Mouse (Mus musculus) thymus, adult 2 months (tissue): Measurements from ENCODE around the gene St6galnac5.

Experiments
- CTCF ChIP-seq: fragments of 200-500 bp; IDR thresholded peaks from 2 replicates; pipeline ENCODE4 v1.5.1; 2012; ENCODE audit warnings: mild to moderate bottlenecking, control low read depth, low read length, moderate library complexity, borderline replicate concordance; ENCODE audit not compliant: control insufficient read depth, poor library complexity, insufficient read depth; ENCODE audit errors: extremely low read depth
- POLR2A ChIP-seq: fragments of 200-500 bp; IDR thresholded peaks from 2 replicates; pipeline ENCODE4 v1.6.1; 2012; ENCODE audit warnings: mild to moderate bottlenecking, low read length, control low read depth, moderate library complexity; ENCODE audit not compliant: control insufficient read depth, poor library complexity, insufficient read depth; ENCODE audit errors: extremely low read depth

DNA sequence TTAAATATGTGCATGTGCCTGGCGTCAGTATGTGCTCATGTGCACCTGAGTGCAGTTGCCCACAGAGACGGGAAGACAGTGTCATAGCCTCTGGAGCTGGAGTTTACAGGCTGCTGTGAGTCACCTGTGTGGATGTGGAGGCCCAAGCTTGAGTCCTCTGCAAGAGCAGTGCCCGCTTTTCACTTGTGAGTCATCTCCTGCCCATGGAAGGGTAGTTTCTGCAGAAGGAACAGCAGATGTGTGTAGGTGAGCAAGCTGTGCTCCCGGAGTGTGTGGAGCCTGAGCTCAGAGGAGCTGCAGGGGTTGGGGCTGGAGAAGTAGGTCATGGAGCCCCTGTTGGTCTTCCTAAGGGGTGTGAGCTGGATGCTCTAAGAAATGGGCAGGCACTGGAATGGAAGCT, 10.7 kb downstream of the St6galnac5 start:
- TF ChIP-seq CTCF (no peak), POLR2A (no peak)
